Mouse (Mus musculus) limb, embryonic 14.5 days (tissue): ENCODE results near the gene Sema5a. TPM values are rescaled to one million over a fixed set of nuclear protein-coding genes. Genes with fewer than 3 reads are reported as not detected.
A peak's percentile ranks its signal among the peaks of the same experiment; 100 is the strongest.

Experiments used
- ATAC-seq: fragments of 200-750 bp; cut with Nextera tagmentation; 2 replicates; pipeline ENCODE4 v1.8.0; 2017; ENCODE audit warnings: low read depth, moderate number of reproducible peaks, moderate TSS enrichment; ENCODE audit not compliant: low FRiP score
- DNase-seq: peaks from one replicate; pipeline ENCODE4 v3.0.0-alpha.2; 2015; ENCODE audit warnings: low spot score
- H3K27ac ChIP-seq: fragments of 300-500 bp; sonication (generic); replicated peaks from 2 replicates; pipeline ENCODE4 v1.5.1; 2014; ENCODE audit warnings: low read depth, mild to moderate bottlenecking, low read length, moderate library complexity, mixed read lengths
- H3K27me3 ChIP-seq: fragments of 300-500 bp; sonication (generic); 2 replicates; pipeline ENCODE4 v1.6.1; 2014; ENCODE audit warnings: low read length, mixed read lengths; ENCODE audit not compliant: control insufficient read depth, insufficient read depth
- H3K36me3 ChIP-seq: fragments of 300-500 bp; sonication (generic); 2 replicates; pipeline ENCODE4 v1.6.1; 2014; ENCODE audit warnings: mild to moderate bottlenecking, low read length, moderate library complexity, mixed read lengths; ENCODE audit not compliant: control insufficient read depth, insufficient read depth
- H3K4me1 ChIP-seq: fragments of 300-500 bp; sonication (generic); 2 replicates; pipeline ENCODE4 v1.6.1; 2014; ENCODE audit warnings: antibody characterized with exemption, low read length, mixed read lengths; ENCODE audit not compliant: control insufficient read depth, insufficient read depth
- H3K4me2 ChIP-seq: fragments of 300-500 bp; sonication (generic); replicated peaks from 2 replicates; pipeline ENCODE4 v1.6.1; 2014; ENCODE audit warnings: low read depth, mild to moderate bottlenecking, low read length, moderate library complexity; ENCODE audit not compliant: severe bottlenecking
- H3K4me3 ChIP-seq: fragments of 300-500 bp; sonication (generic); replicated peaks from 2 replicates; pipeline ENCODE4 v1.5.1; 2014; ENCODE audit warnings: low read length
- H3K9ac ChIP-seq: fragments of 300-500 bp; sonication (generic); 2 replicates; pipeline ENCODE4 v1.6.1; 2014; ENCODE audit warnings: mild to moderate bottlenecking, low read depth, low read length, moderate library complexity; ENCODE audit not compliant: severe bottlenecking
- H3K9me3 ChIP-seq: fragments of 300-500 bp; sonication (generic); 2 replicates; pipeline ENCODE4 v1.6.1; 2016; ENCODE audit warnings: low read length; ENCODE audit not compliant: control insufficient read depth
- POLR2A ChIP-seq: fragments of 200-500 bp; IDR thresholded peaks from 2 replicates; pipeline ENCODE4 v1.8.0; 2012; ENCODE audit warnings: inconsistent platforms, mild to moderate bottlenecking, moderate library complexity, borderline replicate concordance; ENCODE audit not compliant: insufficient read depth, insufficient read length; ENCODE audit errors: extremely low read depth
- WGBS: fragments of 180-500 bp; shearing (Covaris S2); extraction: QIAGEN DNeasy Blood & Tissue Kit; methylation state at CpG from one replicate; pipeline ENCODE4 v1.1.7; 2014; 5-methylcytosine and 5-hydroxymethylcytosine counted together
- polyA plus RNA-seq, 2 experiments: library from polyadenylated mRNA; depleted of rRNA in 1 of 2; stranded (reverse) in 1 of 2; unstranded in 1 of 2; fragments of >200 nt; fragmentation: Nextera tagmentation in 1 of 2; extraction: Ambion mirVana in 1 of 2; gene quantifications; 2 replicates each; pipeline versions ENCODE4 v1.2.1 to v1.2.3; 2012 to 2014

Sema5a gene
- polyA plus RNA-seq, 2 experiments = 33.0 to 36.6 TPM

DNA sequence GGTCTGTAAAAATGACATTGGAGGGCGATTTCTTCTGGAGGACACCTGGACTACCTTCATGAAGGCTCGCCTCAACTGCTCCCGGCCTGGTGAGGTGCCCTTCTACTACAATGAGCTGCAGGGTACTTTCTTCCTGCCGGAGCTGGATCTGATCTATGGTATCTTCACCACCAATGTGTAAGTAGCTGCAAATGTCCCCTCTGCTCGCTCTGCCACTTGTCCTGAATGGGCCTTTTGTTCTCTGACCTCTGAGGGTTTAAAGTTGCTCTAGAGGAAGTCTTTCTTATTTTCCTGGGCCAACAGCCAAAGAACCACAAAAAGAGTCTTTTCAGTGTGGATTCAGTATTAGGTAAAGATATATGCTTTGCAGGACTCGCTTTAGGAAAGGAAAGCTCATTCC, 318.0 kb downstream of the Sema5a start:
- Histone ChIP-seq H3K4me3 (no peak overlapping the region), H3K27me3 (no peaks in the 10 kb centered on the region), H3K4me2 (no peak overlapping the region), H3K36me3 (no peaks in the 10 kb centered on the region), H3K9me3 (no peaks in the 10 kb centered on the region), H3K9ac (no peak overlapping the region), H3K4me1 (peaks cover 8% of the 10 kb centered on the region; the same call in 1 of the 2 replicates), H3K27ac (0 out of 2 replicates have a peak overlapping the region, but pooled peaks have one; percentile 33)
- DNase-seq = peak; percentile 46
- no peak for ATAC-seq
- TF ChIP-seq POLR2A = no peak
- WGBS = 67% methylated on average over 6 of the region's 6 CpGs

DNA sequence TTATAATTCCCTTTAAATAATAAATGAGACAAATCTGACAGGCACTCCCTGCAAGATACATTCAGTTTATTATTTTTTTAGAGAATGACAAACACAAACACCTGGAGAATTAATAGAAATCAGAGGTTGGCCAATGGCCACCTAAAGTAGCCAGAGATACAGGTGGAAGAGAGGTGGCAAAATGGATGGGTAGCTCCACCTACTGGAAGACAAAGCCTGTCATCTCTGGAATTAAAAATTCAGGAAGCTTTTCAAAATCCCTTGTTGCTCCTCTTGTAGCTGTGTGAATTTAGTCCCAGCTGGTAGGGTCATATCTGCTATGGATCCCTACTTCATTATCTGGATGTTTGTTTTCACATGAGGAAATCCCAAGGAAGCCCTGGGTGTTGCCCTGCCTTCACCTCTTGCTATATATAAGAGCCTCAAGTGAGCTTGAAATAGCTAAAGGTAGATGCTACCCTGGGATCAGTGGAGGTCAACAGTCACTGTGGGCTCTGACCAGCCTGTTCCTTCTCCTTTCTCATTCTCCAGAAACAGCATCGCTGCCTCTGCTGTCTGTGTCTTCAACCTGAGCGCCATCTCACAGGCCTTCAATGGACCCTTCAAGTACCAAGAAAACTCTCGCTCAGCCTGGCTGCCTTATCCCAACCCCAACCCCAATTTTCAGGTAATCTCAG, 323.7 kb downstream of the Sema5a start:
- DNase-seq (no peak), ATAC-seq (no peak)
- Histone ChIP-seq H3K27ac (no peak overlapping the region), H3K36me3 (no peaks in the 10 kb centered on the region), H3K4me2 (no peak overlapping the region), H3K4me1 (peaks cover 4% of the 10 kb centered on the region; the same call in 1 of the 2 replicates), H3K4me3 (no peak overlapping the region), H3K9ac (no peak overlapping the region), H3K9me3 (no peaks in the 10 kb centered on the region), H3K27me3 (no peaks in the 10 kb centered on the region)
- 97% methylated on average over 3 of the region's 3 CpGs for WGBS
- no peak for TF ChIP-seq POLR2A

DNA sequence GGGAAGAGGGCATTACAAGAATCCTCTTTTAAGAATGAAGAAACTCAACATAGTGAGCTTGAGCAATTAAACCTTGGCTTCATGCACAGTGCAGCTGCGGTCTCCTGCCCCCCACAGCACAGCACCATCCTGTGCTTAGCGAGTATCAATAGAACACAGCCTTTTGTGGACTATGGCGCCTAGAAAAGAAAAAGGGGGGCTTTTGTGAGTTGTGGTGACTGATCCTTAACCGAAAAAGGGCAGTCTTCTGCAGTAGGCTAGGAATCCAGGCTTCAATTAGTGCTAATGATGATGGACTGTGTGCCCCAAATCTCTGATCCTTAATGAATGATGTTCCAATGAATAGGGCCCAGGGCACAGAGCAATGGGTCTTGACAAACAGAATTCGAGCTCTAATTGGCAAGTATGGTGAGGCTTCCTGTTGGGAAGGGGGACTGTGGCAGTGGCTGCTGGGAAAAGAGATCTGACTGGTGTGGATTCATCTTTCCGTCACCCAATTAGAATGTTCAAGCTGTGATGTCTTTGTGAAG, 324.3 kb downstream of the Sema5a start:
- Histone ChIP-seq H3K36me3 (no peaks in the 10 kb centered on the region), H3K4me2 (no peak overlapping the region), H3K27ac (no peak overlapping the region), H3K9ac (no peak overlapping the region), H3K9me3 (no peaks in the 10 kb centered on the region), H3K27me3 (no peaks in the 10 kb centered on the region), H3K4me1 (no peaks in the 10 kb centered on the region), H3K4me3 (no peak overlapping the region)
- ATAC-seq (no peak), DNase-seq (no peak)
- 76% methylated on average over 6 of the region's 6 CpGs for WGBS
- no peak for TF ChIP-seq POLR2A

DNA sequence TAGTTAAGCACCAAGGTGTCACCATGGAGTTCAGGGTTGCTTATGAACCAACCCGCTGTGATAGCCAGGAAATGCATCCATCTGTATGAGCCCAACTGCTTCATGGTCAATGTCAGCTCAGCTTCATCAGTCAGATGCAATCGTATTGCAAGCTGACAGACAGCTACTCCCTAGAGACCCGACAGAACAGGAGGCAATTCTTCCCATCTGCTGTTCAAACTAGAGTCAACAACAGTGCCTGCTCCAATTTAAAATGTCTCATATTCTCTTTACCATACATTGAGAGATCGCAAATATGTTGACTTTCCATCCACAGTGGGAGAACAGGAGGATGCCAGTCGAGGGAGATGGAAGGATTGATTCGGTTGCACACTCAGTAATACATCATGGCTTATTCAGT, 329.7 kb downstream of the Sema5a start:
- Histone ChIP-seq H3K27me3 (no peaks in the 10 kb centered on the region), H3K4me2 (no peak overlapping the region), H3K9ac (no peak overlapping the region), H3K4me3 (no peak overlapping the region), H3K4me1 (peaks cover 12% of the 10 kb centered on the region), H3K9me3 (no peaks in the 10 kb centered on the region), H3K36me3 (peaks cover 8% of the 10 kb centered on the region), H3K27ac (no peak overlapping the region)
- TF ChIP-seq POLR2A = no peak
- ATAC-seq (no peak), DNase-seq (no peak)
- 80% methylated on average over 6 of the region's 6 CpGs for WGBS

DNA sequence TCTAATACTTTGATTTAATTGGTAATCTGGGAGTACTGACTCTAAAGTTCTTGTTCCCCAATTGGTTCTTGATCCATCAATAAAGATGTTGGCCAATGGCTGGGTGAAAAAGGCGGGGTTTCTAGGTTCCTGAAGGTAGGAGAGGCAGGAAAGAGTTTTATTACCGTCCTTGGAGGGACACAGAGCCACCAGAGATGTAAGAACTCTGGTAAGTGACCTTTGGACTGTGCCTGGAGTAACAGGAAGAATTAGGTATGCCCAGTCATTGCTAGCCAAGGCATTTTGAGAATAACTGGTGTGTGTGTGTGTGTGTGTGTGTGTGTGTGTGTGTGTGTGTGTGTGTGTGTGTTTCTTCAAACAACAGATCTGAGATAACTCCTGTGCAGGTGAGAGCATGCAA, 330.6 kb downstream of the Sema5a start:
- Histone ChIP-seq H3K4me2 (no peak overlapping the region), H3K27me3 (no peaks in the 10 kb centered on the region), H3K4me3 (no peak overlapping the region), H3K9ac (no peak overlapping the region), H3K27ac (no peak overlapping the region), H3K4me1 (peaks cover 13% of the 10 kb centered on the region), H3K9me3 (no peaks in the 10 kb centered on the region), H3K36me3 (peaks cover 8% of the 10 kb centered on the region)
- DNase-seq (no peak), ATAC-seq (no peak)
- WGBS = 71% methylated on average over 2 of the region's 2 CpGs
- TF ChIP-seq POLR2A = no peak
